Mouse (Mus musculus) cerebellum, adult 2 months (tissue): ENCODE measurements around the gene Ndufa10. TPM values are rescaled to one million over a fixed set of nuclear protein-coding genes. Genes with fewer than 3 reads are reported as not detected.

Experiments used
- DNase-seq, 2 experiments: peaks; one replicate each; pipeline ENCODE4 v3.0.0; 2021
- H3K27ac ChIP-seq: fragments of 200-500 bp; 2 replicates; pipeline ENCODE4 v1.5.1; 2012; ENCODE audit warnings: low read length, control low read depth, inconsistent platforms; ENCODE audit not compliant: insufficient read depth
- H3K27me3 ChIP-seq: fragments of 200-500 bp; 2 replicates; pipeline ENCODE4 v1.6.1; 2012; ENCODE audit warnings: inconsistent platforms, mild to moderate bottlenecking, low read length, moderate library complexity; ENCODE audit not compliant: control insufficient read depth, insufficient read depth
- H3K4me1 ChIP-seq: fragments of 200-500 bp; 2 replicates; pipeline ENCODE4 v1.6.1; 2011; ENCODE audit warnings: low read length; ENCODE audit not compliant: control insufficient read depth, insufficient read depth
- H3K4me3 ChIP-seq: fragments of 200-500 bp; replicated peaks from 2 replicates; pipeline ENCODE3; 2011; ENCODE audit warnings: mild to moderate bottlenecking, low read depth, low read length, control low read depth; ENCODE audit not compliant: insufficient read depth
- CTCF ChIP-seq: fragments of 200-500 bp; IDR thresholded peaks from 2 replicates; pipeline ENCODE4 v1.5.1; 2011; ENCODE audit warnings: low read depth, mild to moderate bottlenecking, control low read depth, low read length, moderate library complexity, borderline replicate concordance; ENCODE audit not compliant: insufficient read depth
- POLR2A ChIP-seq: fragments of 200-500 bp; IDR thresholded peaks from 2 replicates; pipeline ENCODE4 v1.6.1; 2011; ENCODE audit warnings: low read length, control low read depth, borderline replicate concordance; ENCODE audit not compliant: insufficient read depth
- WGBS: fragments of 180-500 bp; shearing (Covaris S2); methylation state at CpG from one replicate; pipeline ENCODE4 v1.1.7; 2018; 5-methylcytosine and 5-hydroxymethylcytosine counted together
- polyA plus RNA-seq: library from polyadenylated mRNA; depleted of rRNA; stranded (reverse); fragments of >200 nt; gene quantifications from 2 replicates; pipeline ENCODE4 v1.2.3, GENCODE M21; 2012

The Ndufa10 gene
- polyA plus RNA-seq, 1 experiment, result 229 TPM

GRCm38 (mm10) chr1:92474066-92474578, 462 bp upstream of the Ndufa10 start:
- H3K4me1 ChIP-seq, result no peaks in the 10 kb centered on the region
- TF ChIP-seq CTCF, result no peak
- no peak for TF ChIP-seq POLR2A
- no peaks in the 10 kb centered on the region for H3K27me3 ChIP-seq
- 3% methylated on average over 10 of the region's 10 CpGs for WGBS
- peak overlapping the region; percentile 84 for H3K4me3 ChIP-seq
- DNase-seq, result no peak
- H3K27ac ChIP-seq, result peak overlapping the region; percentile 62

GRCm38 (mm10) chr1:92468891-92469290, 4.8 kb downstream of the Ndufa10 start:
- H3K27ac ChIP-seq, result no peak overlapping the region
- 89% methylated on average over 4 of the region's 4 CpGs for WGBS
- no peak for DNase-seq

GRCm38 (mm10) chr1:92458416-92458815, 15.2 kb downstream of the Ndufa10 start:
- H3K27me3 ChIP-seq, result no peaks in the 10 kb centered on the region
- H3K4me1 ChIP-seq, result peaks cover 5% of the 10 kb centered on the region
- H3K27ac ChIP-seq, result peak overlapping the region; percentile 93
- H3K4me3 ChIP-seq, result no peak overlapping the region
- DNase-seq, result no peak
- TF ChIP-seq POLR2A, result no peak
- TF ChIP-seq CTCF, result no peak
- 25% methylated on average over 6 of the region's 6 CpGs for WGBS

More at GRCm38 (mm10) chr1:92468891-92469290, 4.8 kb downstream of the Ndufa10 start:
- TF ChIP-seq CTCF (no peak), POLR2A (no peak)
- H3K4me1 ChIP-seq, result no peaks in the 10 kb centered on the region
- no peaks in the 10 kb centered on the region for H3K27me3 ChIP-seq
- H3K4me3 ChIP-seq, result no peak overlapping the region

- no peak overlapping the region for H3K27ac ChIP-seq
- peak; percentile 55 to 82 for DNase-seq
- peaks cover 5% of the 10 kb centered on the region for H3K4me1 ChIP-seq
- no peak overlapping the region for H3K4me3 ChIP-seq
- no peaks in the 10 kb centered on the region for H3K27me3 ChIP-seq
- TF ChIP-seq POLR2A (no peak), CTCF (peak; percentile 22; the same call in 1 of the 2 replicates)
Measured at GRCm38 (mm10) chr1:92457758-92458157, 15.9 kb downstream of the Ndufa10 start.

GRCm38 (mm10) chr1:92453751-92454445, 19.8 kb downstream of the Ndufa10 start:
- peak in 1 of 2 experiments; percentile 34 for DNase-seq
- Histone ChIP-seq H3K27ac (no peak overlapping the region), H3K4me3 (no peak overlapping the region), H3K27me3 (no peaks in the 10 kb centered on the region), H3K4me1 (peaks cover 5% of the 10 kb centered on the region)
- WGBS, result 72% methylated on average over 8 of the region's 8 CpGs
- no peak for TF ChIP-seq POLR2A
- TF ChIP-seq CTCF, result peak; percentile 48; the same call in 1 of the 2 replicates

GRCm38 (mm10) chr1:92448293-92448692, 25.4 kb downstream of the Ndufa10 start:
- 76% methylated on average over 3 of the region's 3 CpGs for WGBS
- no peaks in the 10 kb centered on the region for H3K27me3 ChIP-seq
- no peaks in the 10 kb centered on the region for H3K4me1 ChIP-seq
- no peak for DNase-seq
- H3K4me3 ChIP-seq, result no peak overlapping the region
- no peak overlapping the region for H3K27ac ChIP-seq
- no peak for TF ChIP-seq POLR2A
- TF ChIP-seq CTCF, result no peak

GRCm38 (mm10) chr1:92441453-92442063, 32.1 kb downstream of the Ndufa10 start:
- no peaks in the 10 kb centered on the region for H3K27me3 ChIP-seq
- H3K4me1 ChIP-seq, result peaks cover 28% of the 10 kb centered on the region
- no peak overlapping the region for H3K27ac ChIP-seq
- TF ChIP-seq CTCF (no peak), POLR2A (no peak)
- no peak for DNase-seq
- 66% methylated on average over 6 of the region's 6 CpGs for WGBS
- no peak overlapping the region for H3K4me3 ChIP-seq

- peaks cover 31% of the 10 kb centered on the region for H3K4me1 ChIP-seq
- TF ChIP-seq POLR2A (no peak), CTCF (no peak)
- no peaks in the 10 kb centered on the region for H3K27me3 ChIP-seq
- DNase-seq, result peak; percentile 24 to 53
- no peak overlapping the region for H3K4me3 ChIP-seq
- WGBS, result 70% methylated on average over 9 of the region's 9 CpGs
- peak overlapping the region; percentile 39 for H3K27ac ChIP-seq
Measured at GRCm38 (mm10) chr1:92440066-92440750, 33.5 kb downstream of the Ndufa10 start.
